Mouse (Mus musculus): Measurements from ENCODE around the gene Cyb561d1.
A peak's percentile ranks its signal among the peaks of the same experiment; 100 is the strongest.

The Cyb561d1 gene

DNA sequence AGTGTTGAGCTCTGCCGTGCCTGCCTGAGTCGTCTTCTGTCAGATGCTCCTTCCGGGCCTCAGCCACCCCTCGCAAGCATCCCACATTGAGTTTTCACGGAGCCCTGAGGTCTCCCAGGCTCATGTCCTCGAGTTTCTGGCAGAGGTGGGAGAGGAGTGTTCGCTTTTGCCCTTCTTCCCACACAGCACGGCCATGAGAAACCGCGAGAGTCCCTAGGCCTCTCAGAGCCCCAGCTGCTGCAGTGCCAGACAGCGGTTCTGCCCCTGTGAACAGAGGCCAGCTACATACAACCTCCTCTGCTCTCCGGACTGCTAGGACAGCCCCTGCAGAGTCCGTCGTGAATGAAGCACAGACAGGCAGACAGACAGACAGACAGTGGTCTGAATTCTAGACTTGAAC, 33.5 kb downstream of the Cyb561d1 start:
- no peak for DNase-seq (ENCODE audit: low read depth)

GRCm38 (mm10) chr3:108166486-108167211, 34.4 kb downstream of the Cyb561d1 start:
- no peak for DNase-seq (ENCODE audit: low read depth)

DNA sequence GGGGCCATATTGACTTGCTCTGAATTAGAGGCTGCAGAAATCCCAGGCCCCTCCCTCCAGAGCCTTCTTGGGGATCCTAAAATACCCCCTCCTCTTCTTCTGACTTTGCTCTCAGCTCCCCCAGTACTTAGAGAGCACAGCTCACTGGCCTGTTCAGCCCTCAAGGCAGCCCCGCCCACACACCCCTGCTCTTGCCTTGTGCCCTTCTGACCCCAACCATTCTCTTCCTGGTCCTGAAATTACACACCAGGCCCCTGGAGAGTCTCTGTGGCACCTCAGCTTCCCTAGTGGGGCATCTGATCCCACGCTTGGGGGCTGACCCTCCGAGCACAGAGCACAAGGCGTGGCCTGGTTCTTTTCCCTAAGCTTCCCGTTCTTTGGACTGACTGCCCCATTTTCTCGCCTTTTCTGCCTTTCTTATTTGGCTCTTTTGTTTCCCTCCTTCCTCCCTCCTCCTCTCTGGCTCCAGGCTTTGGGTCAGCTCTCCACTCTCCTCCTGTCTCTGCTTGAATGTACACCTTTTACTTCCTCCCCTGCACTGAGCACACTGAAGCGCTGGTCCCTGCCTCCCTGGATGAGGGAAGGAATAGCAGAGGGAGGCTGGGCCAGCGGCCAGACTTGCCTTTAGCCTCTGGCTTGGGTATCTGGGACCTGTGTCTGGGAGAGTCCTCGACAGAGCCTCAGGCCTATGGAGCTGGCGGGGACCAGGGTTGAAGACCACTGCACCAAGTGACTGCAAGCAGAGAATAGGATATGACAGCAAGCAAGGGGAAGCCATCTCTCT, 35.3 kb downstream of the Cyb561d1 start:
- no peak for DNase-seq (ENCODE audit: low read depth)

- DNase-seq (ENCODE audit: low read depth): no peak
These were observed 36.2 kb downstream of the Cyb561d1 start for GRCm38 (mm10) chr3:108164807-108165206.

DNA sequence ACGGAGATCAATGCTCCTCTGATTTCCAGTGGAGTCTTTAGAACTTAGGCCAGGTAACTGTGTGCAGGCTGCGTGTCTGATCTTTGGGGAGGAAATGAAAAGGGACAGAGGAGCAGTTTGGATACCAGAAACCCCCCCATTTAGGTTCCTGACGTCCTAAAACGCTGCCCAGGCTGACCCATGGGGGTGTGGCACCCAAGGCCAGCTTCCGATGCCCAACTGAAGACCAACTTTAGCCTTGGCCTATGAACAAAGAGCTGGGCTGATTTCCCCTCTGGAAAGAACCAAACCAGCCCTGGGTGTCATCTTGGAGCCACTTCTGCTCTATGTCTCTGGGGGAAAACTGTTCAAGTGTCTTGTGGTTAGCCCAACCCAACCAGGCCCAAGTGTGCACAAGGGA, 36.9 kb downstream of the Cyb561d1 start:
- no peak for DNase-seq (ENCODE audit: low read depth)

DNA sequence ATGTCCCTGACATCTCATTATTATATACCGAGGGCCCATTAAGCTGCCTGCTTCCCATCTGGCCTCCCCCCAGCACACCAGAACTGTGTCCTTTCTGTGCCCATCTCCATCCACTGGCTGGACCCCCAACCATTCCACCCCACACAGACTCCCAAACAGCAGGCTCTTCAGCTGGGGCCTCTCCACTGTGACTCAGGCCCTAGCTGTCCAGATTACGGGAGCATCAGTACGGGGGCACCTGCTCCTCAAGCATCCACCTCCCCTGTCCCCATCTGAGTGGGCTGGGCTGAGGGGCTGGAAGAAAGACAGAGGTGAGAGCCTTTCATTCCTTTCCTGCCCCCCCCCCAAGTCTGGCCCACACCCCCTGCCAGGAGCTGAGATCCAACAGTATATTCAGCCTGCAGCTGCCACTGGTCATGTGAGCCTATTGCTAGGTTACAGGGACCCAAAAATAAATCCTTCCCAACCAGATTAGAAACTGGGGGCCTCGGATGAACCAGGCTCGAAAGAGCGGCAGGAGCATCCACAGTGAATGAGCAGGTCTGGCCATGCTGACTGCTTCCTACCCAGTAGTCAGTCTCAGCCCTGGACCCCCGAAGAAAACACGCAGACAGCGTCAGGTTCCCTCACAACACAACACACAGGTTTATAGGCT, 42.5 kb downstream of the Cyb561d1 start:
- no peak for DNase-seq (ENCODE audit: low read depth)

GRCm38 (mm10) chr3:108154656-108155055, 46.4 kb downstream of the Cyb561d1 start, which contains the start of gene Gpr61:
Gene Gpr61 (minus strand): TSS chr3:108154882.
- DNase-seq (ENCODE audit: low read depth): no peak

DNA sequence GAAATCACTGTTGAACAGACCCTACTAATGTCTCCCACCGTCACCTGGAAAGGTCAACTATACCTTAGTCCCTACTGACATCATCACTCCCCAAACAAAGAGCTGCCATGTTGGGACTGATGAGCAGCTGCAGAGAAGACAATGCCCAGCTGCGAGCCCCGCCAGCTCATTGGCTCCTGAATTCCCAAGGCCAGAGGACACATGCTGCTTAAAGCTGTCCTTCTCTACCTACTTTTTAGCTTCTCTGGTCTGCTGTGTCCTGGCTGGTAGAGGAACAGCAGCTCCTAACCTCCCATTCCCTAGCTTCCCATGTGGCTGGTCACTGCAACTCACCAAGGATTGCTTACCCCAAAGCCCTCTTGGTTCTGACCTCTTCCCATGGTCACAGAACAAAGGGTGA, 48.7 kb downstream of the Cyb561d1 start:
- no peak for DNase-seq (ENCODE audit: low read depth)

DNA sequence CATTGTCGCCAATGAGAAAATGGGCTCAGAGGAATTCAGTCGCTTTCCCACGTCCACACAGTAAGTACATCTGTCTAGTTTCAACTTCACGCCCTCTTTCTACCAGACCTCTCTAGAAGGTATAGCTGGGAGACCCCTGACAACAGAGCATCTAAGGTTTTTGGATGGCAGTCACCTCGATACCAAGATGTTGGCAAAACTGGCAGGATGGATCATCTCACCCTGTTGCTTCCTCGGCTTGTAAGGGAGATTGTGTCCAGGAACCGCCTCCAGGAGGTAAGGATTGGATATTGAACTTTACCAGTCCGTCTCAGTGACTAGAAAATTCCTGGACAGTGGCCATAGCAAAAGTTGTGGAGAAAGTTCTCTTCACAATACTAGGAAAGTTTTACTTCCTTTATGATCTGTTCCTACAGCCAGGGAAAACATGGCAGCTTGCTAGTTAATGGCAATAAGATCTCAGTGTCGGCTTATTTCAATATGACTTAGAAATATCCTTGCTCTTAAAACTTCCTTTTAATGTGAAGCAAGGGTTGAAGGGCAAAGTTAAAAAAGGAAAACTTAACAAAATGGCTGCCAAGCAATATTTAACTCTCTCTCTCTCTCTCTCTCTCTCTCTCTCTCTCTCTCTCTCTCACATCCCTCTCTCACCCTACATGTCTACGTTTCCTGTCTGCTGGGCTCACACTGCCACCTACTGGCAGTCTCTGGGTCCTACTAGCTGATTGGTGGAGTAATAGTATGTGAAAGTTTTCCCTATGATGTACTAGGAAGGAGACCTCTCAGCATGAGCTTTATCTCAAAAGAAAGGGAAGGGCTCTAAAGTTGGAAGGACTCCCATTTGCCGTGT, 53.4 kb downstream of the Cyb561d1 start:
- peak; percentile 92 for DNase-seq (ENCODE audit: low read depth)

DNA sequence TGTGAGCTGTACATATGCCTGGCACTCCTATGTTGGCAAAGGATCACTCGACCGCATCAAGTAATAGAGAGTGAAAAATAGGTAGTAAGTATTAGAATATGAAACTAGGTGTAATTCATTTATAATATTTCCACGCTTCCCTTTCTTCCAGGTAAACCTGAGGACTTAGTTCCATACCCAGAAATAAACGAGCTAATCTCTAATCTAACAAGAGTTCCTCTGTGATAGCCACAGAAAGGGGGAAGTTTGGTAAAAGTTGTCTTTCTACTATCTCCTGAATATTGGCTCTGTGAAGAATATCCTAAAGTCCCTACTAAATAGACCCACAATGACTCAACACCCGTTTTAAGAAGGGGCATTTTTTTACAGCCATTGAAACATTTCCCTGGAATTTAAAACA, 54.3 kb downstream of the Cyb561d1 start:
- no peak for DNase-seq (ENCODE audit: low read depth)
